Mouse (Mus musculus) midbrain, embryonic 10.5 days (tissue): ENCODE data around the gene Tuba8. TPM values are rescaled to one million over a fixed set of nuclear protein-coding genes. Genes with fewer than 3 reads are reported as not detected.

Experiments used
- DNase-seq: peaks from one replicate; pipeline ENCODE4 v3.0.0-alpha.2; 2017; ENCODE audit warnings: low spot score
- H3K27ac ChIP-seq: fragments of 300-500 bp; sonication (generic); replicated peaks from 2 replicates; pipeline ENCODE4 v1.5.1; 2016; ENCODE audit warnings: mild to moderate bottlenecking
- H3K27me3 ChIP-seq: fragments of 300-500 bp; sonication (generic); 2 replicates; pipeline ENCODE4 v1.6.1; 2016; ENCODE audit warnings: low read depth, mild to moderate bottlenecking; ENCODE audit not compliant: poor library complexity, severe bottlenecking
- H3K36me3 ChIP-seq: fragments of 300-500 bp; sonication (generic); 2 replicates; pipeline ENCODE4 v1.6.1; 2016; ENCODE audit warnings: mild to moderate bottlenecking, moderate library complexity
- H3K4me1 ChIP-seq: fragments of 300-500 bp; sonication (generic); 2 replicates; pipeline ENCODE4 v1.6.1; 2016
- H3K4me3 ChIP-seq: fragments of 300-500 bp; sonication (generic); 2 replicates; pipeline ENCODE4 v1.5.1; 2016; ENCODE audit warnings: mild to moderate bottlenecking, moderate library complexity
- H3K9me3 ChIP-seq: fragments of 300-500 bp; sonication (generic); replicated peaks from 2 replicates; pipeline ENCODE4 v1.6.1; 2016; ENCODE audit warnings: mild to moderate bottlenecking
- WGBS: fragments of 180-500 bp; shearing (Covaris S2); methylation state at CpG from one replicate; pipeline ENCODE4 v1.1.7; 2016; 5-methylcytosine and 5-hydroxymethylcytosine counted together
- polyA plus RNA-seq: library from polyadenylated mRNA; unstranded; fragments of >200 nt; fragmentation: Nextera tagmentation; extraction: Ambion mirVana; gene quantifications from 2 replicates; pipeline ENCODE4 v1.2.1, GENCODE M21; 2016

Gene Tuba8
- polyA plus RNA-seq, 1 experiment from 2014 or later, result 0.36 TPM

GRCm38 (mm10) chr6:121251256-121251655 is 40.8 kb downstream of the Tuba8 start:
- H3K36me3 ChIP-seq, result no peaks in the 10 kb centered on the region
- no peak overlapping the region for H3K27ac ChIP-seq
- H3K27me3 ChIP-seq, result peaks cover 18% of the 10 kb centered on the region
- H3K4me1 ChIP-seq, result peaks cover 3% of the 10 kb centered on the region
- WGBS, result 76% methylated on average over 5 of the region's 5 CpGs
- DNase-seq, result no peak
- no peaks in the 10 kb centered on the region for H3K9me3 ChIP-seq
- H3K4me3 ChIP-seq, result no peak overlapping the region

GRCm38 (mm10) chr6:121260548-121260947 is 50.1 kb downstream of the Tuba8 start:
- peak; percentile 53 for DNase-seq
- no peaks in the 10 kb centered on the region for H3K27me3 ChIP-seq
- H3K27ac ChIP-seq, result no peak overlapping the region
- H3K36me3 ChIP-seq, result no peaks in the 10 kb centered on the region
- H3K4me3 ChIP-seq, result no peak overlapping the region
- WGBS, result 37% methylated on average over 9 of the region's 9 CpGs
- H3K9me3 ChIP-seq, result 0 out of 2 replicates have a peak, but pooled peaks cover 3% of the 10 kb centered on the region
- H3K4me1 ChIP-seq, result no peaks in the 10 kb centered on the region

GRCm38 (mm10) chr6:121261233-121261632 is 50.7 kb downstream of the Tuba8 start:
- no peak for DNase-seq
- H3K36me3 ChIP-seq, result no peaks in the 10 kb centered on the region
- 85% methylated on average over 8 of the region's 8 CpGs for WGBS

GRCm38 (mm10) chr6:121262004-121262403 is 51.5 kb downstream of the Tuba8 start:
- no peaks in the 10 kb centered on the region for H3K4me1 ChIP-seq
- 0 out of 2 replicates have a peak, but pooled peaks cover 3% of the 10 kb centered on the region for H3K9me3 ChIP-seq
- H3K4me3 ChIP-seq, result no peak overlapping the region
- no peak for DNase-seq
- WGBS, result 94% methylated on average over 10 of the region's 10 CpGs
- H3K36me3 ChIP-seq, result no peaks in the 10 kb centered on the region
- H3K27ac ChIP-seq, result no peak overlapping the region
- H3K27me3 ChIP-seq, result no peaks in the 10 kb centered on the region

More at GRCm38 (mm10) chr6:121261233-121261632, 50.7 kb downstream of the Tuba8 start:
- Histone ChIP-seq H3K4me1 (no peaks in the 10 kb centered on the region), H3K4me3 (no peak overlapping the region), H3K9me3 (0 out of 2 replicates have a peak, but pooled peaks cover 3% of the 10 kb centered on the region), H3K27me3 (no peaks in the 10 kb centered on the region), H3K27ac (no peak overlapping the region)

- Histone ChIP-seq H3K9me3 (0 out of 2 replicates have a peak, but pooled peaks cover 2% of the 10 kb centered on the region), H3K36me3 (no peaks in the 10 kb centered on the region), H3K4me3 (no peak overlapping the region), H3K27ac (no peak overlapping the region), H3K4me1 (no peaks in the 10 kb centered on the region), H3K27me3 (no peaks in the 10 kb centered on the region)
- no peak for DNase-seq
- WGBS, result 95% methylated on average over 11 of the region's 11 CpGs
These were observed 52.0 kb downstream of the Tuba8 start for GRCm38 (mm10) chr6:121262496-121262895.

- DNase-seq, result no peak
- no peaks in the 10 kb centered on the region for H3K36me3 ChIP-seq
- H3K4me1 ChIP-seq, result peaks cover 10% of the 10 kb centered on the region; the same call in 1 of the 2 replicates
- 83% methylated on average over 6 of the region's 6 CpGs for WGBS
- no peaks in the 10 kb centered on the region for H3K9me3 ChIP-seq
- no peaks in the 10 kb centered on the region for H3K27me3 ChIP-seq
- H3K27ac ChIP-seq, result no peak overlapping the region
- H3K4me3 ChIP-seq, result no peak overlapping the region
These were observed 59.7 kb downstream of the Tuba8 start for GRCm38 (mm10) chr6:121270156-121270555.

- Histone ChIP-seq H3K27ac (no peak overlapping the region), H3K9me3 (no peaks in the 10 kb centered on the region), H3K4me3 (peak overlapping the region; percentile 53; the same call in 1 of the 2 replicates), H3K27me3 (no peaks in the 10 kb centered on the region), H3K36me3 (no peaks in the 10 kb centered on the region), H3K4me1 (peaks cover 10% of the 10 kb centered on the region; the same call in 1 of the 2 replicates)
- 11% methylated on average over 4 of the region's 4 CpGs for WGBS
- no peak for DNase-seq
These were observed 61.2 kb downstream of the Tuba8 start for GRCm38 (mm10) chr6:121271707-121272074.

GRCm38 (mm10) chr6:121272075-121272800 is 61.7 kb downstream of the Tuba8 start:
- Histone ChIP-seq H3K27ac (peak overlapping the region; percentile 78), H3K4me1 (peaks cover 10% of the 10 kb centered on the region; the same call in 1 of the 2 replicates), H3K36me3 (no peaks in the 10 kb centered on the region), H3K4me3 (peak overlapping the region; percentile 53), H3K9me3 (no peaks in the 10 kb centered on the region), H3K27me3 (no peaks in the 10 kb centered on the region)
- 18% methylated on average over 17 of the region's 17 CpGs for WGBS
- DNase-seq, result peak; percentile 80

GRCm38 (mm10) chr6:121274356-121274755 is 63.9 kb downstream of the Tuba8 start:
- Histone ChIP-seq H3K27ac (no peak overlapping the region), H3K27me3 (no peaks in the 10 kb centered on the region), H3K4me1 (peaks cover 10% of the 10 kb centered on the region; the same call in 1 of the 2 replicates), H3K36me3 (no peaks in the 10 kb centered on the region), H3K4me3 (no peak overlapping the region), H3K9me3 (no peaks in the 10 kb centered on the region)
- 82% methylated on average over 3 of the region's 3 CpGs for WGBS
- no peak for DNase-seq

Other genes starting within 250 kb of the Tuba8 start
- gene Mical3, start 79.7 kb upstream of the Tuba8 start, polyA plus RNA-seq, result 9.0 and 10.2 TPM in 2 replicates
- gene Pex26, start 27.0 kb upstream of the Tuba8 start, polyA plus RNA-seq, result 8.5 and 8.8 TPM in 2 replicates
- gene Usp18, start 35.2 kb downstream of the Tuba8 start, polyA plus RNA-seq, result 0.38 and 0.94 TPM in 2 replicates
- 1.4 and 2.4 TPM in 2 replicates for gene Slc6a13, start 89.5 kb downstream of the Tuba8 start, polyA plus RNA-seq
- gene Slc6a12, start 132.4 kb downstream of the Tuba8 start, polyA plus RNA-seq, result 0.10 TPM in 1 of 2 replicates, not detected in the other